Mouse (Mus musculus): Measurements from ENCODE around the gene Atrip. TPM values are rescaled to one million over a fixed set of nuclear protein-coding genes. Genes with fewer than 3 reads are reported as not detected.

Atrip gene
- polyA plus RNA-seq, 1 experiment from 2014 or later = 26.0 TPM

- 76% methylated on average over 7 of the region's 7 CpGs for WGBS
- Histone ChIP-seq H3K4me3 (ENCODE audit: low read depth, low read length) (no peak overlapping the region), H3K27ac (ENCODE audit: low read depth, low read length) (no peak overlapping the region), H3K9me3 (ENCODE audit: control insufficient read depth, low read length) (no peaks in the 10 kb centered on the region), H3K4me1 (replicated peaks; ENCODE audit: control insufficient read depth, insufficient read depth, low read length) (peaks cover 7% of the 10 kb centered on the region; the same call in 1 of the 2 replicates), H3K27me3 (ENCODE audit: control insufficient read depth, insufficient read depth, low read length) (no peaks in the 10 kb centered on the region), H3K4me2 (replicated peaks; ENCODE audit: low read depth, low read length) (no peak overlapping the region), H3K36me3 (ENCODE audit: control insufficient read depth, insufficient read depth, low read length) (peaks cover 15% of the 10 kb centered on the region), H3K9ac (ENCODE audit: low read depth, low read length) (no peak overlapping the region)
- DNase-seq (ENCODE audit: low spot score) (no peak), ATAC-seq (ENCODE audit: low FRiP score) (no peak)
These were observed 29.3 kb upstream of the Atrip start for GRCm38 (mm10) chr9:109103250-109103649.

GRCm38 (mm10) chr9:109102541-109102940 is 28.6 kb upstream of the Atrip start:
- WGBS = 91% methylated on average over 3 of the region's 3 CpGs
- Histone ChIP-seq H3K27me3 (ENCODE audit: control insufficient read depth, insufficient read depth, low read length) (no peaks in the 10 kb centered on the region), H3K4me1 (replicated peaks; ENCODE audit: control insufficient read depth, insufficient read depth, low read length) (peaks cover 12% of the 10 kb centered on the region), H3K9ac (ENCODE audit: low read depth, low read length) (no peak overlapping the region), H3K36me3 (ENCODE audit: control insufficient read depth, insufficient read depth, low read length) (peaks cover 15% of the 10 kb centered on the region), H3K4me3 (ENCODE audit: low read depth, low read length) (no peak overlapping the region), H3K27ac (ENCODE audit: low read depth, low read length) (no peak overlapping the region), H3K4me2 (replicated peaks; ENCODE audit: low read depth, low read length) (no peak overlapping the region), H3K9me3 (ENCODE audit: control insufficient read depth, low read length) (no peaks in the 10 kb centered on the region)
- ATAC-seq (ENCODE audit: low FRiP score) (no peak), DNase-seq (ENCODE audit: low spot score) (no peak)

GRCm38 (mm10) chr9:109101933-109102445 is 28.1 kb upstream of the Atrip start:
- no peaks in the 10 kb centered on the region for H3K27me3 ChIP-seq (ENCODE audit: control insufficient read depth, insufficient read depth, low read length)
- H3K4me3 ChIP-seq (ENCODE audit: low read depth, low read length) = no peak overlapping the region
- no peak for DNase-seq (ENCODE audit: low spot score)
- ATAC-seq (ENCODE audit: low FRiP score) = no peak
- no peak overlapping the region for H3K27ac ChIP-seq (ENCODE audit: low read depth, low read length)
- H3K4me2 ChIP-seq (replicated peaks; ENCODE audit: low read depth, low read length) = no peak overlapping the region
- peaks cover 14% of the 10 kb centered on the region for H3K36me3 ChIP-seq (ENCODE audit: control insufficient read depth, insufficient read depth, low read length)
- no peaks in the 10 kb centered on the region for H3K9me3 ChIP-seq (ENCODE audit: control insufficient read depth, low read length)
- H3K9ac ChIP-seq (ENCODE audit: low read depth, low read length) = no peak overlapping the region
- peaks cover 15% of the 10 kb centered on the region for H3K4me1 ChIP-seq (replicated peaks; ENCODE audit: control insufficient read depth, insufficient read depth, low read length)
- WGBS = 93% methylated on average over 5 of the region's 5 CpGs

GRCm38 (mm10) chr9:109100307-109100928 is 26.5 kb upstream of the Atrip start:
- H3K36me3 ChIP-seq (ENCODE audit: control insufficient read depth, insufficient read depth, low read length) = peaks cover 9% of the 10 kb centered on the region
- H3K4me1 ChIP-seq (replicated peaks; ENCODE audit: control insufficient read depth, insufficient read depth, low read length) = peaks cover 18% of the 10 kb centered on the region

GRCm38 (mm10) chr9:109098969-109099368 is 25.0 kb upstream of the Atrip start:
- whole genome bisulfite sequencing = 63% methylated on average over 5 of the region's 6 CpGs
- no peak overlapping the region; the same call in 1 of the 2 replicates for H3K4me2 ChIP-seq (replicated peaks; ENCODE audit: low read depth, low read length)
- H3K4me3 ChIP-seq (ENCODE audit: low read depth, low read length) = no peak overlapping the region
- no peaks in the 10 kb centered on the region for H3K27me3 ChIP-seq (ENCODE audit: control insufficient read depth, insufficient read depth, low read length)
- H3K9me3 ChIP-seq (ENCODE audit: control insufficient read depth, low read length) = no peaks in the 10 kb centered on the region
- peak overlapping the region; percentile 32; the same call in 1 of the 2 replicates for H3K27ac ChIP-seq (ENCODE audit: low read depth, low read length)
- DNase-seq (ENCODE audit: low spot score) = no peak
- ATAC-seq (ENCODE audit: low FRiP score) = no peak
- peaks cover 2% of the 10 kb centered on the region; the same call in 1 of the 2 replicates for H3K36me3 ChIP-seq (ENCODE audit: control insufficient read depth, insufficient read depth, low read length)
- no peak overlapping the region for H3K9ac ChIP-seq (ENCODE audit: low read depth, low read length)
- peaks cover 20% of the 10 kb centered on the region for H3K4me1 ChIP-seq (replicated peaks; ENCODE audit: control insufficient read depth, insufficient read depth, low read length)

More at GRCm38 (mm10) chr9:109100307-109100928, 26.5 kb upstream of the Atrip start:
- H3K4me2 ChIP-seq (replicated peaks; ENCODE audit: low read depth, low read length) = no peak overlapping the region
- no peak overlapping the region for H3K27ac ChIP-seq (ENCODE audit: low read depth, low read length)
- H3K9ac ChIP-seq (ENCODE audit: low read depth, low read length) = no peak overlapping the region
- H3K9me3 ChIP-seq (ENCODE audit: control insufficient read depth, low read length) = no peaks in the 10 kb centered on the region
- WGBS = 92% methylated on average over 20 of the region's 20 CpGs
- ATAC-seq (ENCODE audit: low FRiP score) = no peak
- no peak overlapping the region for H3K4me3 ChIP-seq (ENCODE audit: low read depth, low read length)
- H3K27me3 ChIP-seq (ENCODE audit: control insufficient read depth, insufficient read depth, low read length) = no peaks in the 10 kb centered on the region
- no peak for DNase-seq (ENCODE audit: low spot score)

- 92% methylated on average over 8 of the region's 8 CpGs for WGBS
- ATAC-seq (ENCODE audit: low FRiP score) = no peak
- H3K27me3 ChIP-seq (ENCODE audit: control insufficient read depth, insufficient read depth, low read length) = no peaks in the 10 kb centered on the region
- peaks cover 2% of the 10 kb centered on the region; the same call in 1 of the 2 replicates for H3K36me3 ChIP-seq (ENCODE audit: control insufficient read depth, insufficient read depth, low read length)
- H3K9ac ChIP-seq (ENCODE audit: low read depth, low read length) = no peak overlapping the region; the same call in 1 of the 2 replicates
- peaks cover 20% of the 10 kb centered on the region for H3K4me1 ChIP-seq (replicated peaks; ENCODE audit: control insufficient read depth, insufficient read depth, low read length)
- H3K9me3 ChIP-seq (ENCODE audit: control insufficient read depth, low read length) = no peaks in the 10 kb centered on the region
- no peak for DNase-seq (ENCODE audit: low spot score)
- H3K4me2 ChIP-seq (replicated peaks; ENCODE audit: low read depth, low read length) = peak overlapping the region; percentile 96
- H3K27ac ChIP-seq (ENCODE audit: low read depth, low read length) = no peak overlapping the region
- H3K4me3 ChIP-seq (ENCODE audit: low read depth, low read length) = no peak overlapping the region; the same call in none of the 2 replicates
These were observed 24.4 kb upstream of the Atrip start for GRCm38 (mm10) chr9:109098366-109098765.

GRCm38 (mm10) chr9:109097831-109098230 is 23.9 kb upstream of the Atrip start:
- ATAC-seq (ENCODE audit: low FRiP score) (no peak), DNase-seq (ENCODE audit: low spot score) (no peak)
- 69% methylated on average over 5 of the region's 5 CpGs for WGBS
- Histone ChIP-seq H3K4me3 (ENCODE audit: low read depth, low read length) (peak overlapping the region; percentile 64), H3K27ac (ENCODE audit: low read depth, low read length) (peak overlapping the region; percentile 100; the same call in 1 of the 2 replicates), H3K4me1 (replicated peaks; ENCODE audit: control insufficient read depth, insufficient read depth, low read length) (peaks cover 20% of the 10 kb centered on the region), H3K27me3 (ENCODE audit: control insufficient read depth, insufficient read depth, low read length) (no peaks in the 10 kb centered on the region), H3K36me3 (ENCODE audit: control insufficient read depth, insufficient read depth, low read length) (peaks cover 2% of the 10 kb centered on the region; the same call in 1 of the 2 replicates), H3K4me2 (replicated peaks; ENCODE audit: low read depth, low read length) (peak overlapping the region; percentile 96), H3K9me3 (ENCODE audit: control insufficient read depth, low read length) (no peaks in the 10 kb centered on the region), H3K9ac (ENCODE audit: low read depth, low read length) (peak overlapping the region; percentile 52; the same call in 1 of the 2 replicates)

GRCm38 (mm10) chr9:109097291-109097690 is 23.4 kb upstream of the Atrip start:
- Histone ChIP-seq H3K27me3 (ENCODE audit: control insufficient read depth, insufficient read depth, low read length) (no peaks in the 10 kb centered on the region), H3K4me1 (replicated peaks; ENCODE audit: control insufficient read depth, insufficient read depth, low read length) (peaks cover 20% of the 10 kb centered on the region), H3K36me3 (ENCODE audit: control insufficient read depth, insufficient read depth, low read length) (peaks cover 2% of the 10 kb centered on the region; the same call in 1 of the 2 replicates), H3K4me2 (replicated peaks; ENCODE audit: low read depth, low read length) (peak overlapping the region; percentile 96), H3K4me3 (ENCODE audit: low read depth, low read length) (peak overlapping the region; percentile 64), H3K27ac (ENCODE audit: low read depth, low read length) (peak overlapping the region; percentile 100), H3K9me3 (ENCODE audit: control insufficient read depth, low read length) (no peaks in the 10 kb centered on the region), H3K9ac (ENCODE audit: low read depth, low read length) (peak overlapping the region; percentile 98)
- no peak for DNase-seq (ENCODE audit: low spot score)
- no peak for ATAC-seq (ENCODE audit: low FRiP score)
- WGBS = 13% methylated on average over 6 of the region's 6 CpGs

- Histone ChIP-seq H3K4me2 (replicated peaks; ENCODE audit: low read depth, low read length) (peak overlapping the region; percentile 96), H3K4me3 (ENCODE audit: low read depth, low read length) (peak overlapping the region; percentile 64), H3K36me3 (ENCODE audit: control insufficient read depth, insufficient read depth, low read length) (peaks cover 2% of the 10 kb centered on the region; the same call in 1 of the 2 replicates), H3K4me1 (replicated peaks; ENCODE audit: control insufficient read depth, insufficient read depth, low read length) (peaks cover 20% of the 10 kb centered on the region), H3K9me3 (ENCODE audit: control insufficient read depth, low read length) (no peaks in the 10 kb centered on the region), H3K27ac (ENCODE audit: low read depth, low read length) (peak overlapping the region; percentile 100), H3K9ac (ENCODE audit: low read depth, low read length) (peak overlapping the region; percentile 98), H3K27me3 (ENCODE audit: control insufficient read depth, insufficient read depth, low read length) (no peaks in the 10 kb centered on the region)
- no peak for ATAC-seq (ENCODE audit: low FRiP score)
- 26% methylated on average over 6 of the region's 6 CpGs for WGBS
- DNase-seq (ENCODE audit: low spot score) = no peak
These were observed 22.9 kb upstream of the Atrip start for GRCm38 (mm10) chr9:109096856-109097255.

All from hindbrain, embryonic 11.5 days (tissue).